Mouse (Mus musculus) heart, postnatal 0 days (tissue): ENCODE data around the gene Tmem132d.

ENCODE experiments used
- CTCF ChIP-seq: IDR thresholded peaks from 2 replicates; pipeline ENCODE4 v1.5.1; 2016; ENCODE audit warnings: antibody characterized with exemption, control low read depth, low read depth
- EP300 ChIP-seq: IDR thresholded peaks from 2 replicates; pipeline ENCODE4 v1.6.1; 2016; ENCODE audit warnings: antibody characterized with exemption, low read depth

DNA sequence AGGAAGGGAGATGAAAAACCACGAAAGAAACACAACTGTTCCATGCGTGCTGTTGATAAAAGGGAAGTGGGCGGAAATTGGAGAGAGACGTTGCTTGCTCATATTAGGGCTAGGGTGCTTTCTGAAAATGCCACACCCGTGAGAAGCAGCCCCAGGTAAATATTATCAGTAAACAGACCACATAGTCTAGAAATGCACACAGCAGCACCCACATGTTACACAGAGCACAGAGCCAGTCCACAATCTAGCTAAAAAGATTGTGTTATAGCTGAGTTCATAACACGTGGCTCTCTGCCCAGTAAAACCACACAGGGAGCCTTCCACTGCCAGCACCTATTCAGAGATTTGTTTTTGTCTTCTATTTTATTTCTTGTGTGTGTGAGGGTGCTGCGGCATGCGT is 617.6 kb downstream of the Tmem132d start:
- TF ChIP-seq CTCF (no peak), EP300 (no peak)
